Mouse (Mus musculus): ENCODE data around the gene Abhd8. TPM values are rescaled to one million over a fixed set of nuclear protein-coding genes. Genes with fewer than 3 reads are reported as not detected.
A peak's percentile ranks its signal among the peaks of the same experiment; 100 is the strongest.

The Abhd8 gene
- polyA plus RNA-seq, 1 experiment from 2014 or later = 30.1 TPM

GRCm38 (mm10) chr8:71470146-71470912, 6.9 kb upstream of the Abhd8 start:
- Histone ChIP-seq H3K27ac (replicated peaks; ENCODE audit: low read depth, low read length) (no peak overlapping the region), H3K9me3 (replicated peaks; ENCODE audit: control insufficient read depth, low read length) (no peaks in the 10 kb centered on the region)
- WGBS = 90% methylated on average over 3 of the region's 3 CpGs

DNA sequence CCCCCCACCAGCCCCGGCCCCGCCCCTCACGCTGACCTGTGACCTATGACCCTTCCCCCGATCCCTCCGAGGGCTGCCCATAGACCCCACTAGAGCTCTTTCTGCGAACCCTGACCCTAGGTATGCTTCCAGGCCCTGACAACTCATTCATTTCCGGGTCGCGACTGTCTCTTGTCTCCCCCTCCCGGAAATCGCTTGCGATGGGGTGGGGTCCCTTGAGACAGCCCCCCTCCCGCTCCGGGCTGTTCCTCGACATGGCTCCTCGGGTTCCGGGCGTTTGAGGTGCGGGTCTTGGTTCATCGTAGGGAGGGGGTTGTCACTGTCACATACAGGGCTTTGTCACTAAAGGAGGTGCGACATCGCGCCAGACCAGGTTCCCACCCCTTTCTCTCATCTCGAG, 6.0 kb upstream of the Abhd8 start:
- peak overlapping the region; percentile 75 for H3K9ac ChIP-seq (replicated peaks; ENCODE audit: low read length)
- H3K36me3 ChIP-seq (replicated peaks; ENCODE audit: control insufficient read depth, insufficient read depth, low read depth, low read length) = peaks cover 9% of the 10 kb centered on the region; the same call in 1 of the 2 replicates
- peak overlapping the region; percentile 82 for H3K4me3 ChIP-seq (ENCODE audit: low read depth, low read length)
- H3K4me1 ChIP-seq (ENCODE audit: control insufficient read depth, insufficient read depth, low read length) = peaks cover 7% of the 10 kb centered on the region; the same call in 1 of the 2 replicates
- no peaks in the 10 kb centered on the region for H3K27me3 ChIP-seq (ENCODE audit: control insufficient read depth, insufficient read depth, low read length)
- peak overlapping the region; percentile 67 for H3K4me2 ChIP-seq (ENCODE audit: low read depth, low read length)
- DNase-seq (ENCODE audit: low spot score) (peak; percentile 78), ATAC-seq (replicated peaks; ENCODE audit: insufficient number of reproducible peaks, low FRiP score, low TSS enrichment, low read depth) (peak; percentile 19)
- under 1% methylated on average over 24 of the region's 24 CpGs for WGBS
- H3K9me3 ChIP-seq (replicated peaks; ENCODE audit: control insufficient read depth, low read length) = no peaks in the 10 kb centered on the region
- H3K27ac ChIP-seq (replicated peaks; ENCODE audit: low read depth, low read length) = no peak overlapping the region

More at GRCm38 (mm10) chr8:71470146-71470912, 6.9 kb upstream of the Abhd8 start:
- DNase-seq (ENCODE audit: low spot score) (no peak), ATAC-seq (replicated peaks; ENCODE audit: insufficient number of reproducible peaks, low FRiP score, low TSS enrichment, low read depth) (no peak)
- Histone ChIP-seq H3K4me2 (ENCODE audit: low read depth, low read length) (peak overlapping the region; percentile 67), H3K4me1 (ENCODE audit: control insufficient read depth, insufficient read depth, low read length) (peaks cover 7% of the 10 kb centered on the region; the same call in 1 of the 2 replicates), H3K27me3 (ENCODE audit: control insufficient read depth, insufficient read depth, low read length) (no peaks in the 10 kb centered on the region), H3K36me3 (replicated peaks; ENCODE audit: control insufficient read depth, insufficient read depth, low read depth, low read length) (peaks cover 9% of the 10 kb centered on the region; the same call in 1 of the 2 replicates), H3K9ac (replicated peaks; ENCODE audit: low read length) (peak overlapping the region; percentile 75), H3K4me3 (ENCODE audit: low read depth, low read length) (peak overlapping the region; percentile 82)

DNA sequence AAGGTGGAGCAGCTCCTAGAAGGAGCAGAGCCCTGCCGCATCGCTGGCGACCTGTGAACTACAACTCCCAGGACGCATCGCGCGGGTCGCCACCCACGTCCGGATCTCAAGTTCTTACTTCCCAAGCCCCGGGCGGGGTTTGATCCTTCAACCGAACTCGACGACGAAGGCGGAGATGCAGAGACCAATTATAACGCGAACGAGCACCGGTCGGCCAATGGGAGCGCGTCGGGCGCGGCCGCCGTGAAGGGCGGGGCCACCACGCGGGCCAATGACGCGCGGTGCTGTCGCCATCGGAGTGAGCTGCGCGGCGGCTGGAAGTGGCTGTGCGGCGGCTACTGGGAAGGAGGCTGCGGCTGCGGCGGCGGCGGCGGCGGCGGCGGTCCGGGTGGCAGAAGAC, 5.5 kb upstream of the Abhd8 start, which contains the start of gene Dda1:
Gene Dda1, plus strand, starts transcription at position 284 of the 400 bp plus-strand sequence.
- peak; percentile 100 for DNase-seq (ENCODE audit: low spot score)
- H3K27me3 ChIP-seq (ENCODE audit: control insufficient read depth, insufficient read depth, low read length) = no peaks in the 10 kb centered on the region
- H3K27ac ChIP-seq (replicated peaks; ENCODE audit: low read depth, low read length) = no peak within 1 kb of the TSS
- under 1% methylated on average over 50 of the region's 52 CpGs for WGBS
- peak; percentile 78 for ATAC-seq (replicated peaks; ENCODE audit: insufficient number of reproducible peaks, low FRiP score, low TSS enrichment, low read depth)
- H3K4me1 ChIP-seq (ENCODE audit: control insufficient read depth, insufficient read depth, low read length) = peaks cover 11% of the 10 kb centered on the region; the same call in 1 of the 2 replicates
- peak within 1 kb of the TSS; percentile 67 for H3K4me2 ChIP-seq (ENCODE audit: low read depth, low read length)
- H3K9ac ChIP-seq (replicated peaks; ENCODE audit: low read length) = peak within 1 kb of the TSS; percentile 75
- H3K36me3 ChIP-seq (replicated peaks; ENCODE audit: control insufficient read depth, insufficient read depth, low read depth, low read length) = peaks cover 9% of the 10 kb centered on the region; the same call in 1 of the 2 replicates
- no peaks in the 10 kb centered on the region for H3K9me3 ChIP-seq (replicated peaks; ENCODE audit: control insufficient read depth, low read length)
- H3K4me3 ChIP-seq (ENCODE audit: low read depth, low read length) = peak within 1 kb of the TSS; percentile 82

GRCm38 (mm10) chr8:71468001-71468400, 4.5 kb upstream of the Abhd8 start:
- Histone ChIP-seq H3K27me3 (ENCODE audit: control insufficient read depth, insufficient read depth, low read length) (no peaks in the 10 kb centered on the region), H3K4me1 (ENCODE audit: control insufficient read depth, insufficient read depth, low read length) (peaks cover 12% of the 10 kb centered on the region; the same call in 1 of the 2 replicates), H3K9ac (replicated peaks; ENCODE audit: low read length) (no peak overlapping the region), H3K9me3 (replicated peaks; ENCODE audit: control insufficient read depth, low read length) (no peaks in the 10 kb centered on the region), H3K36me3 (replicated peaks; ENCODE audit: control insufficient read depth, insufficient read depth, low read depth, low read length) (0 out of 2 replicates have a peak, but pooled peaks cover 3% of the 10 kb centered on the region), H3K27ac (replicated peaks; ENCODE audit: low read depth, low read length) (no peak overlapping the region), H3K4me2 (ENCODE audit: low read depth, low read length) (no peak overlapping the region), H3K4me3 (ENCODE audit: low read depth, low read length) (no peak overlapping the region)
- WGBS = 96% methylated on average over 1 of the region's 1 CpGs
- no peak for ATAC-seq (replicated peaks; ENCODE audit: insufficient number of reproducible peaks, low FRiP score, low TSS enrichment, low read depth)
- no peak for DNase-seq (ENCODE audit: low spot score)

DNA sequence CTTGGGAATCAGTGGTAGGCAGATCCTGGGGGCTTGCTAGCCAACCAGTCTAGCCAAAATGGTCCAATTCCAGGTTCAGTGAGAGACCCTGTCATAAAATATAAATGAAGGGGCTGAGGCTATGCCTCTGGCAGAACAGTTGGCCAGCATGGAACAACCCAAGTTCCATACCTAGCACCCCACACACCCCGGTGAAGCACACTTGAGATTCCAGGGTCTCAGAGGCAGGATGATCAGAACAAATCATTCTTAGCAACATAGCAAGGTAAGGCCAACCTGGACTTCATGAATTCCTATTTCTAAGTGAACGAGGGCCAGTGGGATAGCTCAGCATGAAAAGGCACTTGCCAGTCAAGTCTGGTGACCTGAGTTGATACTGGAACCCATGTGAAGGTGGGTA, 3.7 kb upstream of the Abhd8 start:
- Histone ChIP-seq H3K4me3 (ENCODE audit: low read depth, low read length) (no peak overlapping the region), H3K4me1 (ENCODE audit: control insufficient read depth, insufficient read depth, low read length) (peaks cover 14% of the 10 kb centered on the region), H3K27ac (replicated peaks; ENCODE audit: low read depth, low read length) (no peak overlapping the region), H3K27me3 (ENCODE audit: control insufficient read depth, insufficient read depth, low read length) (no peaks in the 10 kb centered on the region), H3K36me3 (replicated peaks; ENCODE audit: control insufficient read depth, insufficient read depth, low read depth, low read length) (0 out of 2 replicates have a peak, but pooled peaks cover under 1% of the 10 kb centered on the region), H3K9ac (replicated peaks; ENCODE audit: low read length) (no peak overlapping the region), H3K4me2 (ENCODE audit: low read depth, low read length) (no peak overlapping the region), H3K9me3 (replicated peaks; ENCODE audit: control insufficient read depth, low read length) (no peaks in the 10 kb centered on the region)
- ATAC-seq (replicated peaks; ENCODE audit: insufficient number of reproducible peaks, low FRiP score, low TSS enrichment, low read depth) (no peak), DNase-seq (ENCODE audit: low spot score) (no peak)
- WGBS = 97% methylated on average over 2 of the region's 2 CpGs

GRCm38 (mm10) chr8:71466198-71466597, 2.7 kb upstream of the Abhd8 start:
- H3K27me3 ChIP-seq (ENCODE audit: control insufficient read depth, insufficient read depth, low read length) = no peaks in the 10 kb centered on the region
- no peak overlapping the region for H3K4me2 ChIP-seq (ENCODE audit: low read depth, low read length)
- H3K4me3 ChIP-seq (ENCODE audit: low read depth, low read length) = no peak overlapping the region
- H3K27ac ChIP-seq (replicated peaks; ENCODE audit: low read depth, low read length) = no peak overlapping the region
- WGBS = 89% methylated on average over 5 of the region's 5 CpGs
- H3K9ac ChIP-seq (replicated peaks; ENCODE audit: low read length) = no peak overlapping the region
- ATAC-seq (replicated peaks; ENCODE audit: insufficient number of reproducible peaks, low FRiP score, low TSS enrichment, low read depth) (no peak), DNase-seq (ENCODE audit: low spot score) (no peak)
- no peaks in the 10 kb centered on the region for H3K36me3 ChIP-seq (replicated peaks; ENCODE audit: control insufficient read depth, insufficient read depth, low read depth, low read length)
- peaks cover 14% of the 10 kb centered on the region for H3K4me1 ChIP-seq (ENCODE audit: control insufficient read depth, insufficient read depth, low read length)
- H3K9me3 ChIP-seq (replicated peaks; ENCODE audit: control insufficient read depth, low read length) = no peaks in the 10 kb centered on the region

GRCm38 (mm10) chr8:71465733-71466132, 2.3 kb upstream of the Abhd8 start:
- Histone ChIP-seq H3K9me3 (replicated peaks; ENCODE audit: control insufficient read depth, low read length) (no peaks in the 10 kb centered on the region), H3K4me2 (ENCODE audit: low read depth, low read length) (peak overlapping the region; percentile 76), H3K36me3 (replicated peaks; ENCODE audit: control insufficient read depth, insufficient read depth, low read depth, low read length) (no peaks in the 10 kb centered on the region), H3K9ac (replicated peaks; ENCODE audit: low read length) (no peak overlapping the region; the same call in 1 of the 2 replicates), H3K27me3 (ENCODE audit: control insufficient read depth, insufficient read depth, low read length) (no peaks in the 10 kb centered on the region), H3K27ac (replicated peaks; ENCODE audit: low read depth, low read length) (no peak overlapping the region), H3K4me3 (ENCODE audit: low read depth, low read length) (peak overlapping the region; percentile 62), H3K4me1 (ENCODE audit: control insufficient read depth, insufficient read depth, low read length) (peaks cover 14% of the 10 kb centered on the region)
- WGBS = 82% methylated on average over 8 of the region's 8 CpGs
- ATAC-seq (replicated peaks; ENCODE audit: insufficient number of reproducible peaks, low FRiP score, low TSS enrichment, low read depth) = no peak
- DNase-seq (ENCODE audit: low spot score) = no peak
